Mouse (Mus musculus) lung, postnatal 0 days (tissue): ENCODE data around the gene Ints4. TPM values are rescaled to one million over a fixed set of nuclear protein-coding genes. Genes with fewer than 3 reads are reported as not detected.
A peak's percentile ranks its signal among the peaks of the same experiment; 100 is the strongest.
"Not testable (repeated sequence)": the region's sequence is repeated elsewhere in the genome, so short reads cannot be mapped to it uniquely, and the experiment has no call there.

Experiments used
- ATAC-seq: fragments of 200-750 bp; cut with Nextera tagmentation; 2 replicates; pipeline ENCODE4 v1.8.0; 2017; ENCODE audit warnings: moderate library complexity
- DNase-seq: peaks from one replicate; pipeline ENCODE4 v3.0.0-alpha.2; 2016; ENCODE audit warnings: low spot score
- H3K27ac ChIP-seq: fragments of 300-500 bp; sonication (generic); 2 replicates; pipeline ENCODE4 v1.5.1; 2014; ENCODE audit warnings: antibody characterized with exemption, mild to moderate bottlenecking, low read length, mixed read lengths
- H3K27me3 ChIP-seq: fragments of 300-500 bp; sonication (generic); replicated peaks from 2 replicates; pipeline ENCODE4 v1.6.1; 2014; ENCODE audit warnings: low read length, mixed read lengths; ENCODE audit not compliant: insufficient read depth
- H3K36me3 ChIP-seq: fragments of 300-500 bp; sonication (generic); 2 replicates; pipeline ENCODE4 v1.6.1; 2014; ENCODE audit warnings: low read length, mixed read lengths; ENCODE audit not compliant: insufficient read depth
- H3K4me1 ChIP-seq: fragments of 300-500 bp; sonication (generic); 2 replicates; pipeline ENCODE4 v1.6.1; 2014; ENCODE audit warnings: antibody characterized with exemption, low read depth, low read length, mixed read lengths; ENCODE audit not compliant: insufficient read depth
- H3K4me2 ChIP-seq: fragments of 300-500 bp; sonication (generic); replicated peaks from 2 replicates; pipeline ENCODE4 v1.6.1; 2014; ENCODE audit warnings: low read depth, mild to moderate bottlenecking, low read length, moderate library complexity, mixed read lengths
- H3K4me3 ChIP-seq: fragments of 300-500 bp; sonication (generic); 2 replicates; pipeline ENCODE4 v1.5.1; 2014; ENCODE audit warnings: low read depth, low read length
- H3K9ac ChIP-seq: fragments of 300-500 bp; sonication (generic); replicated peaks from 2 replicates; pipeline ENCODE4 v1.6.1; 2014; ENCODE audit warnings: low read depth, mild to moderate bottlenecking
- H3K9me3 ChIP-seq: fragments of 300-500 bp; sonication (generic); 2 replicates; pipeline ENCODE4 v1.6.1; 2016; ENCODE audit warnings: low read length, mixed read lengths
- CTCF ChIP-seq: IDR thresholded peaks from 2 replicates; pipeline ENCODE4 v1.5.1; 2016; ENCODE audit warnings: antibody characterized with exemption, mild to moderate bottlenecking
- EP300 ChIP-seq: IDR thresholded peaks from 2 replicates; pipeline ENCODE4 v1.6.1; 2016; ENCODE audit warnings: antibody characterized with exemption, mild to moderate bottlenecking, control low read depth
- WGBS: fragments of 180-500 bp; shearing (Covaris S2); extraction: QIAGEN DNeasy Blood & Tissue Kit; methylation state at CpG from one replicate; pipeline ENCODE4 v1.1.7; 2014; 5-methylcytosine and 5-hydroxymethylcytosine counted together
- polyA plus RNA-seq: library from polyadenylated mRNA; unstranded; fragments of >200 nt; fragmentation: Nextera tagmentation; extraction: Ambion mirVana; gene quantifications from 2 replicates; pipeline ENCODE4 v1.2.1, GENCODE M21; 2015

The Ints4 gene
- polyA plus RNA-seq: 19.8 and 21.2 TPM in 2 replicates

GRCm38 (mm10) chr7:97480821-97481339 is at the start of gene Ints4:
Gene Ints4, plus strand, starts transcription at chr7:97480956.
- H3K27ac ChIP-seq: peak within 1 kb of the TSS; percentile 63
- H3K9ac ChIP-seq: peak within 1 kb of the TSS; percentile 58
- under 1% methylated on average over 24 of the region's 24 CpGs for WGBS
- H3K4me1 ChIP-seq: peaks cover 9% of the 10 kb centered on the region; the same call in 1 of the 2 replicates
- peak; percentile 100 for ATAC-seq
- peak within 1 kb of the TSS; percentile 59 for H3K4me3 ChIP-seq
- TF ChIP-seq CTCF: peak; percentile 63
- TF ChIP-seq EP300: peak; percentile 68; the same call in 1 of the 2 replicates
- H3K27me3 ChIP-seq: no peaks in the 10 kb centered on the region
- no peaks in the 10 kb centered on the region for H3K9me3 ChIP-seq
- DNase-seq: peak; percentile 99
- peak within 1 kb of the TSS; percentile 60 for H3K4me2 ChIP-seq
- 0 out of 2 replicates have a peak, but pooled peaks cover 6% of the 10 kb centered on the region for H3K36me3 ChIP-seq

DNA sequence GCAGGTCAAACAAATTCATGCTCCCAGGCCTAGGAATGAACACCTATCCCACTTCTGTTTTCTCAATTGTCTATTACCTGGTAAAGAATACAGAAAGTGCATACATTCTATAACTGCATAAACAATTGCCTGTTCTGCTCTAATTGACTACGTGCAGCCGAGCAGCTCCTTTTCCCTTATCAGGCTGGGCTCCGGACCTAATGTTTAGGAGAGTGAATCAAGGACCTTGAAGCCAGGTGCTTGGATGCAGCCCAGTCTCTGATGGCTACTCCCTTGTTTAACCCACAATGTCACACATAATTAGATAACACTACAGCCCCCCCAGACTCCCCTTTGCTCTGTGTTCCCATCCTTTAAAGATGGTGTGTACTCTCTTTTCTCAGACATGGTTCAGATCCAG is 47.2 kb upstream of the Ints4 start:
- not testable (repeated sequence) for H3K4me2 ChIP-seq, H3K4me1 ChIP-seq, H3K27ac ChIP-seq, H3K27me3 ChIP-seq, H3K4me3 ChIP-seq, H3K9ac ChIP-seq, ATAC-seq, H3K9me3 ChIP-seq, H3K36me3 ChIP-seq, DNase-seq
- 15% methylated on average over 3 of the region's 3 CpGs for WGBS

DNA sequence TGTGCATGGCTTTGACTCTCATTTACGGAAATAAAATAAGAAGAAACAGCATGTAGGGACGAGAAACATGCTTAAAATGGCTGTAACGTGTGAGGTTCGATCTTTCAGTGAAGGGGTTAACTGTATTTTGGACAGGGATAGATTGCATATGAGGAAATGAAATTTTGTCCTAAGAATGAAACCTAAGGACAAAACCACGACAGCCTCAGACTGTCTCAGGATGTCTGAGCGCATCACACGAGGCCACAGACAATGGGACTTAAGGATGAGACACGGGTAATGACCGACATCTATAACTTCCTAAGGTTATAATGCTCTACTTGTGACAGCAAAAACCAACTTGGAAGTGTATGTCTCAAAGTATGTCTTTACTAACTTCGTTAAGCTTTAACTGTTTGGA is 46.2 kb upstream of the Ints4 start:
- no peak overlapping the region for H3K27ac ChIP-seq
- H3K27me3 ChIP-seq: no peaks in the 10 kb centered on the region
- H3K9ac ChIP-seq: no peak overlapping the region
- H3K4me2 ChIP-seq: no peak overlapping the region
- no peaks in the 10 kb centered on the region for H3K36me3 ChIP-seq
- 74% methylated on average over 10 of the region's 10 CpGs for WGBS
- no peak overlapping the region for H3K4me3 ChIP-seq
- ATAC-seq: no peak
- TF ChIP-seq CTCF (no peak), EP300 (no peak)
- no peak for DNase-seq
- H3K9me3 ChIP-seq: no peaks in the 10 kb centered on the region
- H3K4me1 ChIP-seq: peaks cover 3% of the 10 kb centered on the region; the same call in 1 of the 2 replicates

- DNase-seq: peak; percentile 69
- H3K27ac ChIP-seq: 0 out of 2 replicates have a peak overlapping the region, but pooled peaks have one; percentile 14
- H3K9ac ChIP-seq: no peak overlapping the region
- no peaks in the 10 kb centered on the region for H3K36me3 ChIP-seq
- H3K9me3 ChIP-seq: no peaks in the 10 kb centered on the region
- no peak overlapping the region for H3K4me3 ChIP-seq
- no peak overlapping the region for H3K4me2 ChIP-seq
- no peaks in the 10 kb centered on the region for H3K27me3 ChIP-seq
- H3K4me1 ChIP-seq: no peaks in the 10 kb centered on the region
- no peak for TF ChIP-seq CTCF
- 0 out of 2 replicates have a peak, but pooled peaks have one; percentile 31 for TF ChIP-seq EP300
- ATAC-seq: peak; percentile 90
Observed at GRCm38 (mm10) chr7:97438986-97439385, 41.8 kb upstream of the Ints4 start.

- no peaks in the 10 kb centered on the region for H3K36me3 ChIP-seq
- no peaks in the 10 kb centered on the region for H3K27me3 ChIP-seq
- no peaks in the 10 kb centered on the region for H3K9me3 ChIP-seq
- DNase-seq (peak; percentile 90), ATAC-seq (peak; percentile 93)
- no peaks in the 10 kb centered on the region; the same call in 1 of the 2 replicates for H3K4me1 ChIP-seq
- H3K9ac ChIP-seq: no peak overlapping the region
- no peak for TF ChIP-seq EP300
- no peak for TF ChIP-seq CTCF
- H3K4me2 ChIP-seq: no peak overlapping the region
- H3K27ac ChIP-seq: peak overlapping the region; percentile 55
- no peak overlapping the region for H3K4me3 ChIP-seq
- 8% methylated on average over 6 of the region's 6 CpGs for WGBS
Observed at GRCm38 (mm10) chr7:97446171-97446925, 34.4 kb upstream of the Ints4 start.

GRCm38 (mm10) chr7:97447050-97447531 is 33.7 kb upstream of the Ints4 start:
- TF ChIP-seq CTCF (peak; percentile 27; the same call in 1 of the 2 replicates), EP300 (no peak)
- no peak overlapping the region for H3K9ac ChIP-seq
- H3K27me3 ChIP-seq: no peaks in the 10 kb centered on the region
- WGBS: 43% methylated on average over 6 of the region's 6 CpGs
- no peaks in the 10 kb centered on the region; the same call in 1 of the 2 replicates for H3K4me1 ChIP-seq
- no peaks in the 10 kb centered on the region for H3K9me3 ChIP-seq
- peak overlapping the region; percentile 55 for H3K27ac ChIP-seq
- peak; percentile 38 for DNase-seq
- no peaks in the 10 kb centered on the region for H3K36me3 ChIP-seq
- peak; percentile 2 for ATAC-seq
- no peak overlapping the region for H3K4me2 ChIP-seq
- no peak overlapping the region for H3K4me3 ChIP-seq

DNA sequence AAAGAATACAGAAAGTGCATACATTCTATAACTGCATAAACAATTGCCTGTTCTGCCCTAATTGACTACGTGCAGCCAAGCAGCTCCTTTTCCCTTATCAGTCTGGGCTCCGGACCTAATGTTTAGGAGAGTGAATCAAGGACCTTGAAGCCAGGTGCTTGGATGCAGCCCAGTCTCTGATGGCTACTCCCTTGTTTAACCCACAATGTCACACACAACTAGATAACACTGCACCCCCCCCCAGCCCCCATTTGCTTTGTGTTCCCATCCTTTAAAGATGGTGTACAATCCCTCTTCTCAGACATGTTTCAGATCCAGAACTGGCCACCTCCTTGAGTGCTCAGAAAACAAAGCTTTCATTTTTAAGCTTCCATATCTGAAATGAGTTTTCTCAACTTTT is 29.7 kb upstream of the Ints4 start, which contains the start of gene Kctd14:
Gene Kctd14, plus strand, starts transcription at position 301 of the 400 bp plus-strand sequence.
- not testable (repeated sequence) for H3K9ac ChIP-seq, DNase-seq, H3K4me3 ChIP-seq, H3K4me1 ChIP-seq, H3K4me2 ChIP-seq, H3K9me3 ChIP-seq, ATAC-seq, H3K27ac ChIP-seq, H3K27me3 ChIP-seq, H3K36me3 ChIP-seq
- WGBS: 38% methylated on average over 2 of the region's 2 CpGs
